Mouse (Mus musculus) layer of hippocampus, adult 9-10 months (tissue): ENCODE results near the gene Kctd11.
"Not testable (repeated sequence)": the region's sequence is repeated elsewhere in the genome, so short reads cannot be mapped to it uniquely, and the experiment has no call there.

Source experiments
- DNase-seq: peaks from one replicate; pipeline ENCODE4 v3.0.0; 2022; ENCODE audit warnings: low spot score

Gene Kctd11

GRCm38 (mm10) chr11:69880853-69881603 is at the start of gene Kctd11:
Kctd11 (minus strand) TSS chr11:69881406.
- no peak for DNase-seq

- DNase-seq, result not testable (repeated sequence)
Observed at GRCm38 (mm10) chr11:69930176-69930575, 49.0 kb upstream of the Kctd11 start.

GRCm38 (mm10) chr11:69929712-69930111 is 48.5 kb upstream of the Kctd11 start:
- no peak for DNase-seq

GRCm38 (mm10) chr11:69927501-69927900 is 46.3 kb upstream of the Kctd11 start:
- no peak for DNase-seq

- DNase-seq, result no peak
Observed at GRCm38 (mm10) chr11:69922796-69923195, 41.6 kb upstream of the Kctd11 start.

GRCm38 (mm10) chr11:69922012-69922756 is 41.0 kb upstream of the Kctd11 start:
- no peak for DNase-seq

- DNase-seq, result peak; percentile 97
Observed at GRCm38 (mm10) chr11:69921114-69922011, 40.2 kb upstream of the Kctd11 start, which contains the start of gene Eif5a. Eif5a (minus strand) TSS chr11:69921958.

GRCm38 (mm10) chr11:69920266-69921031 is 39.2 kb upstream of the Kctd11 start:
- no peak for DNase-seq

- no peak for DNase-seq
Observed at GRCm38 (mm10) chr11:69919661-69920265, 38.6 kb upstream of the Kctd11 start.

GRCm38 (mm10) chr11:69919053-69919452 is 37.8 kb upstream of the Kctd11 start:
- no peak for DNase-seq

GRCm38 (mm10) chr11:69918118-69918517 is 36.9 kb upstream of the Kctd11 start:
- DNase-seq, result no peak

- no peak for DNase-seq
Observed at GRCm38 (mm10) chr11:69917379-69917948, 36.3 kb upstream of the Kctd11 start.

- not testable (repeated sequence) for DNase-seq
Observed at GRCm38 (mm10) chr11:69916652-69917378, 35.6 kb upstream of the Kctd11 start.

- no peak for DNase-seq
Observed at GRCm38 (mm10) chr11:69915667-69916627, 34.7 kb upstream of the Kctd11 start.

GRCm38 (mm10) chr11:69914917-69915430 is 33.8 kb upstream of the Kctd11 start:
- DNase-seq, result no peak

- no peak for DNase-seq
Observed at GRCm38 (mm10) chr11:69914372-69914764, 33.2 kb upstream of the Kctd11 start.

GRCm38 (mm10) chr11:69913554-69914371 is 32.6 kb upstream of the Kctd11 start, which contains the start of gene Gps2:
Gps2 (plus strand) TSS chr11:69913888.
- DNase-seq, result peak; percentile 81
